Mouse (Mus musculus) lung, postnatal 0 days (tissue): ENCODE measurements at regions not wholly inside any gene's neighbourhood (a gene's known extent, or its start where the extent isn't known, plus 50 kb on each side); places are given as distances from the start of the nearest gene placed in this dataset.

ENCODE experiments used
- CTCF ChIP-seq: IDR thresholded peaks from 2 replicates; pipeline ENCODE4 v1.5.1; 2016; ENCODE audit warnings: antibody characterized with exemption, mild to moderate bottlenecking
- EP300 ChIP-seq: IDR thresholded peaks from 2 replicates; pipeline ENCODE4 v1.6.1; 2016; ENCODE audit warnings: antibody characterized with exemption, mild to moderate bottlenecking, control low read depth

GRCm38 (mm10) chr7:110699596-110699995 lies 68.4 kb upstream of the Ampd3 start:
- TF ChIP-seq CTCF (no peak), EP300 (no peak)
